Mouse (Mus musculus): Measurements from ENCODE around the gene Galnt17. TPM values are rescaled to one million over a fixed set of nuclear protein-coding genes. Genes with fewer than 3 reads are reported as not detected.

Galnt17 gene
- polyA plus RNA-seq, 1 experiment from 2014 or later: 1.1 TPM

GRCm38 (mm10) chr5:131065174-131065573, 243.1 kb downstream of the Galnt17 start:
- Histone ChIP-seq H3K4me1 (no peaks in the 10 kb centered on the region), H3K9ac (no peak overlapping the region), H3K4me2 (no peak overlapping the region), H3K27ac (no peak overlapping the region), H3K27me3 (no peaks in the 10 kb centered on the region), H3K36me3 (no peaks in the 10 kb centered on the region), H3K4me3 (no peak overlapping the region), H3K9me3 (no peaks in the 10 kb centered on the region)
- no peak for ATAC-seq (ENCODE audit: borderline replicate concordance, extremely low read depth, low FRiP score, low TSS enrichment)
- 79% methylated on average over 6 of the region's 6 CpGs for WGBS

GRCm38 (mm10) chr5:131048505-131048904, 259.8 kb downstream of the Galnt17 start:
- Histone ChIP-seq H3K9ac (no peak overlapping the region), H3K9me3 (no peaks in the 10 kb centered on the region), H3K36me3 (no peaks in the 10 kb centered on the region), H3K27me3 (no peaks in the 10 kb centered on the region), H3K4me2 (no peak overlapping the region), H3K4me3 (no peak overlapping the region), H3K27ac (no peak overlapping the region), H3K4me1 (no peaks in the 10 kb centered on the region)
- 53% methylated on average over 4 of the region's 4 CpGs for WGBS
- no peak for ATAC-seq (ENCODE audit: borderline replicate concordance, extremely low read depth, low FRiP score, low TSS enrichment)

DNA sequence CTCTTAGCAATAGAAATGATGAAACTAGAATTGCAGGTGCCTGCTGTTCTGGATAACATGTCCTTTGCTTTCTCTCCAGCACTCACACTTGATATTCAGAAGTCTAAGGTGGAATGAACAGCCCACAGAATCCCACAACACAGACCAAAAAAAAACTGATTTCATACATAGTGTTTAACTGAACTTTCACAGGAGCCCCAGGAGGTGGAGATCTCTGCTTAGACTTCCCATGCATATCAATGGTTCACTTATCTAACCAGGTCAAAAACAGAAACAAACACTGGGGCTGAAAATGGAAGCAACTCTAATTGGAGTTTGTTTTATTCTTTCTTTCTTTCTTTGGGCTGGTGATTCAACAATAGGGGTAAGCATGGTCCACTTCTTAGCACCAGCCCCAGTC, 265.2 kb downstream of the Galnt17 start:
- H3K9ac ChIP-seq: no peak overlapping the region

GRCm38 (mm10) chr5:131040441-131040840, 267.9 kb downstream of the Galnt17 start:
- Histone ChIP-seq H3K4me1 (no peaks in the 10 kb centered on the region), H3K9me3 (no peaks in the 10 kb centered on the region), H3K4me2 (no peak overlapping the region), H3K9ac (no peak overlapping the region), H3K27ac (no peak overlapping the region), H3K27me3 (no peaks in the 10 kb centered on the region), H3K36me3 (no peaks in the 10 kb centered on the region), H3K4me3 (no peak overlapping the region)
- no peak for ATAC-seq (ENCODE audit: borderline replicate concordance, extremely low read depth, low FRiP score, low TSS enrichment)
- 80% methylated on average over 2 of the region's 2 CpGs for WGBS

More for the DNA sequence above, 265.2 kb downstream of the Galnt17 start:
- Histone ChIP-seq H3K4me2 (no peak overlapping the region), H3K36me3 (no peaks in the 10 kb centered on the region), H3K27me3 (no peaks in the 10 kb centered on the region), H3K27ac (no peak overlapping the region), H3K4me1 (no peaks in the 10 kb centered on the region), H3K9me3 (no peaks in the 10 kb centered on the region), H3K4me3 (no peak overlapping the region)
- ATAC-seq (ENCODE audit: borderline replicate concordance, extremely low read depth, low FRiP score, low TSS enrichment): no peak

- no peak overlapping the region for H3K4me2 ChIP-seq
- H3K4me1 ChIP-seq: no peaks in the 10 kb centered on the region
- H3K36me3 ChIP-seq: no peaks in the 10 kb centered on the region
- no peak overlapping the region for H3K27ac ChIP-seq
- WGBS: 69% methylated on average over 5 of the region's 5 CpGs
- no peak overlapping the region for H3K4me3 ChIP-seq
- no peak for ATAC-seq (ENCODE audit: borderline replicate concordance, extremely low read depth, low FRiP score, low TSS enrichment)
- H3K9ac ChIP-seq: no peak overlapping the region
- no peaks in the 10 kb centered on the region for H3K27me3 ChIP-seq
- H3K9me3 ChIP-seq: no peaks in the 10 kb centered on the region
Observed at GRCm38 (mm10) chr5:131039611-131040313, 268.5 kb downstream of the Galnt17 start.

GRCm38 (mm10) chr5:131024506-131024905, 283.8 kb downstream of the Galnt17 start:
- ATAC-seq (ENCODE audit: borderline replicate concordance, extremely low read depth, low FRiP score, low TSS enrichment): no peak
- no peak overlapping the region for H3K4me2 ChIP-seq
- no peaks in the 10 kb centered on the region for H3K27me3 ChIP-seq
- WGBS: 88% methylated on average over 3 of the region's 3 CpGs
- no peaks in the 10 kb centered on the region for H3K9me3 ChIP-seq
- H3K27ac ChIP-seq: no peak overlapping the region
- H3K36me3 ChIP-seq: no peaks in the 10 kb centered on the region
- H3K4me1 ChIP-seq: no peaks in the 10 kb centered on the region
- H3K4me3 ChIP-seq: no peak overlapping the region
- H3K9ac ChIP-seq: no peak overlapping the region

- Histone ChIP-seq H3K36me3 (no peaks in the 10 kb centered on the region), H3K27me3 (no peaks in the 10 kb centered on the region), H3K9ac (no peak overlapping the region), H3K4me1 (no peaks in the 10 kb centered on the region), H3K9me3 (no peaks in the 10 kb centered on the region), H3K4me3 (no peak overlapping the region), H3K27ac (no peak overlapping the region), H3K4me2 (no peak overlapping the region)
- no peak for ATAC-seq (ENCODE audit: borderline replicate concordance, extremely low read depth, low FRiP score, low TSS enrichment)
- 72% methylated on average over 18 of the region's 18 CpGs for WGBS
Observed at GRCm38 (mm10) chr5:131022396-131022993, 285.8 kb downstream of the Galnt17 start.

DNA sequence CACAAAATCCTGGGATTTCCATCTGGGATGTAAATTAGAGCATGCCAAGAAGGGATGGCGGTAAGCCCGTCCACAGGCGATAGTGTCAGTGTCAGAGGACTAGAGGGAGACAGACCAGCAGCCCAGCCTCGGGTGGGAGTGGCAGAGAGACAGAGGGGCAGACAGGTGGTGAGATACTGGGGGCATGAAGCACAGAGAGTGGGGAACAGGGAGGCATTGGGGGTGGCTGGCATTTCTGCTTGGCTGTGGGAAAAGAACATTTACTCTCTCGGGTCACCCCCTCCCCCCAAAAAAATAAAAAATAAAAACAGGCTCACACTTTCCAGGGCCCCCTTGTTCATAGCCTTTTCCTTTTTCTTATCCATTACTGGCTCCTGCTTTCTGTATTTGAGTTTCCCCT, 287.4 kb downstream of the Galnt17 start:
- 73% methylated on average over 5 of the region's 5 CpGs for WGBS
- H3K9me3 ChIP-seq: no peaks in the 10 kb centered on the region
- no peak overlapping the region for H3K4me2 ChIP-seq
- H3K27me3 ChIP-seq: no peaks in the 10 kb centered on the region
- H3K36me3 ChIP-seq: no peaks in the 10 kb centered on the region
- no peaks in the 10 kb centered on the region for H3K4me1 ChIP-seq
- H3K9ac ChIP-seq: no peak overlapping the region
- ATAC-seq (ENCODE audit: borderline replicate concordance, extremely low read depth, low FRiP score, low TSS enrichment): no peak
- no peak overlapping the region for H3K27ac ChIP-seq
- no peak overlapping the region for H3K4me3 ChIP-seq

DNA sequence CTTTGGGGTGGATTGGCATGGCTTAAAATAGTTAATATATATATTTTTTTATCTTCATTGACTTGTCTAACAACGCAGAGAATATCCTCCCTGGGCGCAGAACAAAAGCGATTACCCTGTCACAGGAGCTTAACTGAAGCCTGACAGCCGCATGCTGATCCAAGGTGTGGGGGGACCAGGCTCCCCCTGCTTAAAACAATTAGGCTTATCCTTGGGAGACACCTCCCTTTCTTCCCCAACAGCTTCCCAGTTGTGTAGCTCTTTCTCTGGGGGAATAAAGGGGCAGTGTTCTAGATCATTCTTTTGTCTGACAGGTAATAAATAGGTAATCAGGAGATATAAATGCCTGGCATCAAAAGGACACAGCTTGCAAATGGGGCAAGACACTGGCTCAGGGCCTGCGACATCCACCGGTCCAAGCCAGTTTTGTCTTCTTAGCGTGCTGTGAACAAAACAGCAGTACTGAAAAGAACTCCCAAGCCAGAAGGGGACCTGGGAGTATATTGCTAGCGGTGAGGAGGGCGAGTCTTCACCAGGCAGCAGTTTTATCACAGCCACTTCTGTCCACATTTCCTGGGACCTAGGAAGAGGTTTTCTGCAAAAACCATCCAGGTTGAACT, 288.8 kb downstream of the Galnt17 start:
- Histone ChIP-seq H3K4me1 (no peaks in the 10 kb centered on the region), H3K4me2 (no peak overlapping the region), H3K27me3 (no peaks in the 10 kb centered on the region), H3K9me3 (no peaks in the 10 kb centered on the region), H3K9ac (no peak overlapping the region), H3K27ac (no peak overlapping the region), H3K4me3 (no peak overlapping the region), H3K36me3 (no peaks in the 10 kb centered on the region)
- ATAC-seq (ENCODE audit: borderline replicate concordance, extremely low read depth, low FRiP score, low TSS enrichment): no peak
- 66% methylated on average over 9 of the region's 9 CpGs for WGBS

GRCm38 (mm10) chr5:131016066-131016465, 292.2 kb downstream of the Galnt17 start:
- WGBS: 74% methylated on average over 4 of the region's 4 CpGs
- no peaks in the 10 kb centered on the region for H3K27me3 ChIP-seq
- H3K9ac ChIP-seq: no peak overlapping the region
- no peak overlapping the region for H3K27ac ChIP-seq
- H3K9me3 ChIP-seq: no peaks in the 10 kb centered on the region
- H3K4me2 ChIP-seq: no peak overlapping the region
- ATAC-seq (ENCODE audit: borderline replicate concordance, extremely low read depth, low FRiP score, low TSS enrichment): no peak
- H3K4me3 ChIP-seq: no peak overlapping the region
- H3K36me3 ChIP-seq: no peaks in the 10 kb centered on the region
- no peaks in the 10 kb centered on the region for H3K4me1 ChIP-seq

GRCm38 (mm10) chr5:131015341-131015740, 293.0 kb downstream of the Galnt17 start:
- Histone ChIP-seq H3K9me3 (no peaks in the 10 kb centered on the region), H3K27me3 (no peaks in the 10 kb centered on the region), H3K27ac (no peak overlapping the region), H3K4me3 (no peak overlapping the region), H3K4me2 (no peak overlapping the region), H3K4me1 (no peaks in the 10 kb centered on the region), H3K36me3 (no peaks in the 10 kb centered on the region), H3K9ac (no peak overlapping the region)
- WGBS: 74% methylated on average over 9 of the region's 9 CpGs
- ATAC-seq (ENCODE audit: borderline replicate concordance, extremely low read depth, low FRiP score, low TSS enrichment): no peak

DNA sequence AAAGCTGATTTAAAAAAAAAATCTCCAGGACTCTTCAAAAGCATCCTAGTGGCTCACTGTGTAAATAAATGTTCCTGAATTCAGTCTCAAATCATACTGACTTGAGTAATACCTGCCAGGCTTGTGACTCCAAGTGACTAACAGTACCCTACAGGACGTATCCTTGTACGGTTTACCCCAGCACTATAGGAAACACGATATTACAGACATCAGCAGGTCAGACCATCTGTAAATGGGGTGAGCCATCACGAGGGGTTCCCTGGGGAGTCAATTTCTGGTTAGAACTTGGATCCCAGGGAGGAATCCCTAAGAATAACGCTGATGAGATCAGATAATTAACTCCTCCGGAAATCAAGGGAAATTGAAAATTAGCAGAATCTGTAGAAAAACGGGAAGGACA, 294.5 kb downstream of the Galnt17 start:
- no peaks in the 10 kb centered on the region for H3K27me3 ChIP-seq
- H3K4me2 ChIP-seq: no peak overlapping the region
- no peaks in the 10 kb centered on the region for H3K36me3 ChIP-seq
- H3K9me3 ChIP-seq: no peaks in the 10 kb centered on the region
- no peak overlapping the region for H3K27ac ChIP-seq
- 76% methylated on average over 7 of the region's 7 CpGs for WGBS
- no peak overlapping the region for H3K9ac ChIP-seq
- H3K4me3 ChIP-seq: no peak overlapping the region
- no peaks in the 10 kb centered on the region for H3K4me1 ChIP-seq
- no peak for ATAC-seq (ENCODE audit: borderline replicate concordance, extremely low read depth, low FRiP score, low TSS enrichment)
